Mouse (Mus musculus) heart, adult 2 months (tissue): Measurements from ENCODE around the gene Kif1c. TPM values are rescaled to one million over a fixed set of nuclear protein-coding genes. Genes with fewer than 3 reads are reported as not detected.
"Not testable (repeated sequence)": the region's sequence is repeated elsewhere in the genome, so short reads cannot be mapped to it uniquely, and the experiment has no call there.

Experiments
- DNase-seq, 2 experiments: peaks; one replicate each; pipeline ENCODE4 v3.0.0; 2021
- H3K27ac ChIP-seq: fragments of 200-600 bp; 2 replicates; pipeline ENCODE4 v1.8.1; 2022
- H3K27me3 ChIP-seq: fragments of 200-500 bp; 2 replicates; pipeline ENCODE4 v1.6.1; 2012; ENCODE audit warnings: mild to moderate bottlenecking, low read length, inconsistent platforms, mixed read lengths; ENCODE audit not compliant: control insufficient read depth, insufficient read depth
- H3K36me3 ChIP-seq: fragments of 200-500 bp; 2 replicates; pipeline ENCODE4 v1.6.1; 2012; ENCODE audit warnings: low read length, inconsistent platforms; ENCODE audit not compliant: control insufficient read depth, insufficient read depth
- H3K4me1 ChIP-seq: fragments of 200-500 bp; 2 replicates; pipeline ENCODE4 v1.6.1; 2011; ENCODE audit warnings: low read length; ENCODE audit not compliant: control insufficient read depth, insufficient read depth
- H3K4me3 ChIP-seq: fragments of 200-600 bp; 2 replicates; pipeline ENCODE4 v1.8.1; 2022
- H3K79me2 ChIP-seq: fragments of 200-500 bp; replicated peaks from 2 replicates; pipeline ENCODE4 v1.6.1; 2012; ENCODE audit warnings: mild to moderate bottlenecking, inconsistent platforms, low read length, moderate library complexity, mixed read lengths; ENCODE audit not compliant: control insufficient read depth, insufficient read depth
- H3K9ac ChIP-seq: fragments of 200-500 bp; 2 replicates; pipeline ENCODE4 v1.6.1; 2012; ENCODE audit warnings: low read depth, mild to moderate bottlenecking, control low read depth, inconsistent platforms, low read length, mixed read lengths
- CTCF ChIP-seq: fragments of 200-600 bp; IDR thresholded peaks from 2 replicates; pipeline ENCODE4 v1.8.1; 2022; ENCODE audit warnings: antibody characterized with exemption, mild to moderate bottlenecking, moderate library complexity
- EP300 ChIP-seq: fragments of 200-500 bp; IDR thresholded peaks from 2 replicates; pipeline ENCODE4 v1.6.1; 2011; ENCODE audit warnings: low read depth, low read length, control low read depth; ENCODE audit not compliant: insufficient read depth
- POLR2A ChIP-seq: fragments of 200-500 bp; IDR thresholded peaks from 2 replicates; pipeline ENCODE4 v1.6.1; 2011; ENCODE audit warnings: mild to moderate bottlenecking, low read depth, low read length, control low read depth; ENCODE audit not compliant: insufficient read depth
- WGBS: fragments of 180-500 bp; shearing (Covaris S2); methylation state at CpG from one replicate; pipeline ENCODE4 v1.1.7; 2018; 5-methylcytosine and 5-hydroxymethylcytosine counted together
- intact Hi-C: fragments of 180-260 bp; cut with DNase I; formaldehyde crosslinking; loops from one replicate; pipeline ENCODE4 v1.15.1; 2025
- polyA plus RNA-seq: library from polyadenylated mRNA; depleted of rRNA; stranded (reverse); fragments of >200 nt; gene quantifications from 2 replicates; pipeline ENCODE4 v1.2.3, GENCODE M21; 2012
- total RNA-seq, 2 experiments: library from RNA; stranded (reverse); gene quantifications; 2 replicates each; pipeline ENCODE4 v1.2.3; 2021

Gene Kif1c
- total and polyA plus RNA-seq, 3 experiments, result 153 to 524 (median 477) TPM

- Histone ChIP-seq H3K4me1 (no peaks in the 10 kb centered on the region), H3K4me3 (no peak overlapping the region), H3K9ac (no peak overlapping the region), H3K36me3 (no peaks in the 10 kb centered on the region), H3K79me2 (no peaks in the 10 kb centered on the region), H3K27me3 (no peaks in the 10 kb centered on the region), H3K27ac (no peak overlapping the region)
- intact Hi-C loops, result loop anchor here (1.0 to 5.0 kb wide), 4 partner anchors 68 to 323 kb away; partner anchors contain the start of genes Arrb2 and Camta2
- peak; percentile 75 to 86 for DNase-seq
- TF ChIP-seq POLR2A (no peak), EP300 (peak; percentile 87), CTCF (no peak; the same call in none of the 2 replicates)
- WGBS, result under 1% methylated on average over 7 of the region's 7 CpGs
These were observed 55.3 kb downstream of the Kif1c start for GRCm38 (mm10) chr11:70755645-70756044.

GRCm38 (mm10) chr11:70760446-70760845 lies 60.1 kb downstream of the Kif1c start:
- H3K27ac ChIP-seq, H3K36me3 ChIP-seq, H3K9ac ChIP-seq, DNase-seq, H3K4me1 ChIP-seq, intact Hi-C loops, H3K27me3 ChIP-seq, H3K79me2 ChIP-seq, H3K4me3 ChIP-seq: not testable (repeated sequence)
- WGBS, result 59% methylated on average over 3 of the region's 3 CpGs

GRCm38 (mm10) chr11:70762641-70763040 lies 62.3 kb downstream of the Kif1c start:
- no peak overlapping the region for H3K27ac ChIP-seq
- no peak for TF ChIP-seq CTCF
- no peak for TF ChIP-seq POLR2A
- no peak for TF ChIP-seq EP300
- intact Hi-C loops, result no loop called here
- peaks cover 10% of the 10 kb centered on the region for H3K36me3 ChIP-seq
- H3K4me1 ChIP-seq, result peaks cover 4% of the 10 kb centered on the region
- no peaks in the 10 kb centered on the region for H3K27me3 ChIP-seq
- no peak overlapping the region for H3K4me3 ChIP-seq
- no peak for DNase-seq
- 84% methylated on average over 9 of the region's 9 CpGs for WGBS
- no peak overlapping the region for H3K9ac ChIP-seq
- H3K79me2 ChIP-seq, result no peaks in the 10 kb centered on the region

- Histone ChIP-seq H3K27me3 (no peaks in the 10 kb centered on the region), H3K36me3 (peaks cover 10% of the 10 kb centered on the region), H3K79me2 (no peaks in the 10 kb centered on the region), H3K4me3 (peak overlapping the region; percentile 77), H3K4me1 (peaks cover 4% of the 10 kb centered on the region), H3K27ac (peak overlapping the region; percentile 89), H3K9ac (peak overlapping the region; percentile 84)
- intact Hi-C loops, result no loop called here
- WGBS, result 20% methylated on average over 3 of the region's 3 CpGs
- no peak for TF ChIP-seq POLR2A
- no peak for TF ChIP-seq EP300
- TF ChIP-seq CTCF, result no peak
- DNase-seq, result no peak
These were observed 63.2 kb downstream of the Kif1c start for GRCm38 (mm10) chr11:70763582-70763935.

GRCm38 (mm10) chr11:70763936-70764808 lies 63.8 kb downstream of the Kif1c start, which contains the start of gene Zfp3:
TSS of gene Zfp3 (plus strand) at chr11:70764209.
- TF ChIP-seq CTCF, result peak; percentile 13; the same call in 1 of the 2 replicates
- no peak for TF ChIP-seq EP300
- peak; percentile 48 for TF ChIP-seq POLR2A
- intact Hi-C loops, result no loop called here

GRCm38 (mm10) chr11:70765776-70766445 lies 65.6 kb downstream of the Kif1c start:
- no peaks in the 10 kb centered on the region for H3K27me3 ChIP-seq
- TF ChIP-seq EP300, result 0 out of 2 replicates have a peak, but pooled peaks have one; percentile 62
- 0 out of 2 replicates have a peak, but pooled peaks have one; percentile 5 for TF ChIP-seq POLR2A
- TF ChIP-seq CTCF, result no peak
- no peak overlapping the region for H3K4me3 ChIP-seq
- no peaks in the 10 kb centered on the region for H3K79me2 ChIP-seq
- H3K9ac ChIP-seq, result no peak overlapping the region
- intact Hi-C loops, result no loop called here
- WGBS, result 43% methylated on average over 16 of the region's 16 CpGs
- peak overlapping the region; percentile 36; the same call in 1 of the 2 replicates for H3K27ac ChIP-seq
- peaks cover 4% of the 10 kb centered on the region for H3K4me1 ChIP-seq
- peak; percentile 36 to 60 for DNase-seq
- H3K36me3 ChIP-seq, result peaks cover 10% of the 10 kb centered on the region

More at GRCm38 (mm10) chr11:70763936-70764808, 63.8 kb downstream of the Kif1c start, which contains the start of gene Zfp3:
- Histone ChIP-seq H3K4me1 (peaks cover 4% of the 10 kb centered on the region), H3K9ac (peak within 1 kb of the TSS; percentile 84), H3K79me2 (no peaks in the 10 kb centered on the region), H3K36me3 (peaks cover 10% of the 10 kb centered on the region), H3K4me3 (peak within 1 kb of the TSS; percentile 77), H3K27ac (peak within 1 kb of the TSS; percentile 89), H3K27me3 (no peaks in the 10 kb centered on the region)
- under 1% methylated on average over 77 of the region's 78 CpGs for WGBS
- DNase-seq, result peak; percentile 84 to 88
